Mouse (Mus musculus): ENCODE data around the gene Capns1. TPM values are rescaled to one million over a fixed set of nuclear protein-coding genes. Genes with fewer than 3 reads are reported as not detected.

Gene Capns1
- total RNA-seq (2023): 100 to 1,000 TPM; 216 to 218 TPM

DNA sequence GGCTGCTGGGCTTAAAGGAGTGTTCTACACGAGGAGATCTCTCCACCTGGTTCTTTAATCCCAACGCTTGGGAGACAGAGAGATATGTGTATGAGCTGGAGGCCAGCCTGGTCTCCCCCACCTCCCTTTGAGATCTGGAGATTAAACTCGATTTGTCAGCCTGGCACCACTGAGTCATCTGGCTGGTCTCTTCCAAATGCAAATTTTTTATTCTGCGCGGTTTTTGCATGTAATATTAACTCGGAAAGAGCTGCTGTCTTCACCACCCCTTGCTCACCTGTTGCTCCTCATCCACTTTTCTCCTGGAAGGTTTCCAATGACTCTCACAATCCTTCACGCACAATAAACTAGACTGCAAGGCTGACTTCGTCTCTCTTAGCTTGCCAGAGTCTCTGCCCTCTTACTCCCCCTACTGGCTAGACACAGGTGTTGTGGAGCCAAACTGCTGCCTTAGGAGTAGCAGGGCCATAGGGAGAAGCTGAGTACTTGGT lies at the start of gene Capns1:
Capns1 (minus strand) TSS at position 331 of the 491 bp plus-strand sequence.

DNA sequence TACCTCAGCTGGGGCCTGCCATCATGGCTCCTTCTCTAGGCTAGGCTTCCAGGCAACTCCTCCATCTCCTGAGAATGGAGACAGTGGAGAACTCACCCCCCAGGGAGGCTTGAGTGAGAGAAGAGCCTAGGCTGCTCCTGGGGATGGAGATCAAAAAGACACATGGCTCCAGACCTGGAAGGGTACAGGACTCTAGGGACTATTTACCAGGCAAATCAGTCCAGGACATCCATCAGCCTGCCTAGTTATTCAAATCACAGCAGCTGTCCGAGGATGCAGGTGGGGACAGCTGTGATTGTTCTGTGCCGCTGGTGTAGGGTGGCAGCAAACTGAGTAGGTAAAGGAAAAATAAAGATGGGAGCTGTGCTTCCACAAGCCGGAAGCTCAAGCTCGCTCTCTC lies 37.0 kb upstream of the Capns1 start, which contains the start of gene Ovol3:
Ovol3 (minus strand) TSS at position 101 of the 400 bp plus-strand sequence.

DNA sequence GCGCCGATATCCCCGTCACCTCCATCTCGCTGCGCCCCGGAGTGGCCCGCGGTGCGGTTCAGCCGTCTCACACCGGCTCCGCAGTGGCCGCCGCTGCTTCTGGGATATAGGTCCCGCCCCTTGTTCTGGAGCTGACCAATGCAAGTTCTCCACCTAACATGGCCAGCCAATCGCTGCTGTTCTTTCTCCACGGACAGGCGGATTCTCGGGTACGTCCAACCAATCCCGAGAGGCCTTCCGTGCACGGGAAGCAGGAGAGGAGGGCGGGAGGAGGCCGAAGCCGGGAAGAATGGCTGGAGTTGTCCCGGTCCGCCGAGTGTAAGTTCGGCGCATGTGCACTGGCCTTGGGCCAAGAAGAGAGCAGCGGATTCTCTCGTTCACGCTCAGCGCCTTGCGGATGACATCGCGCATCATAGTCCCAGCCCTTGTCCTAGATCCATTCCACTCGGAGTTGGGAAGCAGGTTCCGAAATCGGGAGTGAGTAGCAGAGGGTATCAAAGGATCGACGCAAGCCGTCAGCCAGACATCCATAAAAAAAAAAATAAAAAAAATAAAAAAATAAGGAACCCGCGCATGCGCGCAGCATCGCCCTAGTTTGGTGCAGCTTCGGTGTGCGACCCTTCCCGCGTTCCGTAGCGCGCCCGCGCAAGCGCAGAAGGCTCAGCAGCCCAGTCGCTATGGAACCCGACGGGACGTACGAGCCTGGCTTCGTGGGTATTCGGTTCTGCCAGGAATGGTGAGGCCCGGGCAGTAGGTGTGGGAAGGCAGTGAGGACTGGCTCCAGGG lies 33.3 kb upstream of the Capns1 start, which contains the start of the genes Polr2i and Tbcb:
Polr2i (plus strand) TSS at position 280 of the 786 bp plus-strand sequence.
Tbcb (minus strand) TSS at position 604 of the 786 bp plus-strand sequence.

DNA sequence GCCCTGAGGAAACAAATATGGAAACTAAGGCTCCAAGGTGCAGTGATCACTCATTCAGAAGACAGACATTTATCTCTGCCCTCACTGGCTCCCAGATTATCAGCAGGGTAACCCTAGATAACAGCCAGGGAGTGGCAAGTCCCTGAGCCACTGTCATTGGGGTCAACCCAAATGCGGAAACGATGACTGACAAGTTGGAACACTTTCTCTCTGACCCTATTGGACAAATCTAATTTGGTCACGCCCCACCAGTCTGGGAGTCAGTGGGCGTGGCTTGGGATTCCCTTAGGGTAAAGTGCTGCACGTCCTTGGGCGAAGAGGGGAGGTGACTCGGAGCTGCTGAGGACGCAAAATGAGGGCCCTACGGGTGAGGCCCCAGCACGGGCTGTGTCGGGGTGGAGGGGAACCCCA lies 14.7 kb downstream of the Capns1 start, which contains the start of gene Cox7a1:
Cox7a1 (plus strand) TSS at position 266 of the 411 bp plus-strand sequence.

DNA sequence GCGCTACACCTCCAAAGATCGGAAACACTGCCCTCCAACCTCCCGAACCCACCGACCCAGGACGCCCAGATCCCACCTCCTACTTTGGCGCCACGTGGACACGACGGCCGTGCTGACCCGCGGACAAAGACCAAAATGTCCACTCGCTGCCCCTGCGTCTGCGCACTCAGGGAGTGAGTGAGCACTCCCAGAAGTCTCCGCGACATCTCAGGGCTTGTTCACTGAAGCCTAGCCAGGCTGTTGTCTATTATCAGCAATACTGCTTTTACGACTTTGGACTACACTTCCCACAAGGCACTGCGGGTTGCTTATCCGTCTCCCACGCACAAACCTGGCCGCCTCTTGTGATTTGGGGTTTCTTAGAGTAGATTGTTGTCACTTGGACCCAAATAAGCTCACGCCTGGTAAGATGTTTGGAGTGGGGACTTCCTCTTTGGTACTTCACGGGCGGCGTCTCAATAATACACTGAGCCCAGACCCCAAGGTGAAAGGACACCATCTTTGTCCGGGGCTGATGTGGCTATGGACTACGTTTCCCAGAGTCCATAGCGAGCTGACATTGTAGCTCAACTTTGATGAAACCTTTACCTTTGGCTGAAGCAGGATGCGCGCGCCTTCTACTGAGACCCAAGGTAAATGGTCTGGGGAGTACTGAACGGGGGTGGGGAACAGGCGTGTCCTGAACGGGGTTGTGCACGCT lies 28.9 kb downstream of the Capns1 start, which contains the start of gene Zfp146:
Zfp146 (minus strand) TSS at position 168 of the 700 bp plus-strand sequence.

Other genes with a start within 250 kb of the Capns1 start
- gene Zfp74, start 244.7 kb downstream of the Capns1 start, total RNA-seq (2023): 1 to 10 TPM; 3.4 to 3.7 TPM
- 10 to 100 TPM; 13.3 to 16.3 TPM for gene Zfp568, start 214.9 kb downstream of the Capns1 start, total RNA-seq (2023)
- under 1 TPM; 0.57 to 0.61 TPM for gene Zfp14, start 147.4 kb downstream of the Capns1 start, total RNA-seq (2023)
- under 1 TPM; 0.75 to 0.86 TPM for gene Zfp82, start 125.9 kb downstream of the Capns1 start, total RNA-seq (2023)
- not detected for gene Gm26920, start 108.4 kb downstream of the Capns1 start, total RNA-seq (2023)
- gene Zfp566, start 108.3 kb downstream of the Capns1 start, total RNA-seq (2023): 1 to 10 TPM in 1 of 2 experiments, under 1 TPM in 1; 0.92 to 1.0 TPM
- 10 to 100 TPM in 1 of 2 experiments, 1 to 10 TPM in 1; 7.2 to 10.1 TPM for gene Zfp260, start 104.0 kb downstream of the Capns1 start, total RNA-seq (2023)
- 1 to 10 TPM; 7.1 to 9.1 TPM for gene Zfp382, start 76.9 kb downstream of the Capns1 start, total RNA-seq (2023)
- gene Zfp146, start 29.1 kb downstream of the Capns1 start, total RNA-seq (2023): 10 to 100 TPM; 14.2 to 16.0 TPM
- gene Cox7a1, start 14.7 kb downstream of the Capns1 start, total RNA-seq (2023): 1 to 10 TPM in 1 of 2 experiments, not detected in 1; 1.4 TPM
- 10 to 100 TPM; 29.7 to 30.5 TPM for gene Polr2i, start 33.1 kb upstream of the Capns1 start, total RNA-seq (2023)
- 10 to 100 TPM; 47.2 to 53.8 TPM for gene Tbcb, start 33.5 kb upstream of the Capns1 start, total RNA-seq (2023)
- gene Ovol3, start 36.9 kb upstream of the Capns1 start, total RNA-seq (2023): not detected
- gene Thap8, start 81.3 kb upstream of the Capns1 start, total RNA-seq (2023): 1 to 10 TPM; 1.0 to 1.1 TPM
- gene Wdr62, start 81.6 kb upstream of the Capns1 start, total RNA-seq (2023): 10 to 100 TPM; 15.1 to 21.7 TPM
- gene Clip3, start 92.9 kb upstream of the Capns1 start, total RNA-seq (2023): not detected
- 10 to 100 TPM; 11.1 to 13.8 TPM for gene Alkbh6, start 109.9 kb upstream of the Capns1 start, total RNA-seq (2023)
- under 1 TPM in 1 of 2 experiments, not detected in 1; 0.77 TPM for gene Syne4, start 116.0 kb upstream of the Capns1 start, total RNA-seq (2023)
- under 1 TPM; 0.31 to 0.33 TPM for gene E130208F15Rik, start 122.9 kb upstream of the Capns1 start, total RNA-seq (2023)
- gene Sdhaf1, start 125.1 kb upstream of the Capns1 start, total RNA-seq (2023): 1 to 10 TPM; 2.0 to 3.4 TPM
- not detected for gene Lrfn3, start 164.0 kb upstream of the Capns1 start, total RNA-seq (2023)
- gene Tyrobp, start 214.9 kb upstream of the Capns1 start, total RNA-seq (2023): 1,000 to 10,000 TPM; 1,969 to 2,032 TPM
- 100 to 1,000 TPM; 116 to 124 TPM for gene Hcst, start 221.0 kb upstream of the Capns1 start, total RNA-seq (2023)
- 10 to 100 TPM; 61.7 to 67.0 TPM for gene Nfkbid, start 222.9 kb upstream of the Capns1 start, total RNA-seq (2023)
- under 1 TPM in 1 of 2 experiments, not detected in 1; 0.35 TPM for gene Aplp1, start 246.7 kb upstream of the Capns1 start, total RNA-seq (2023)